Mouse (Mus musculus) CH12.LX (cell line): ENCODE measurements around the gene Ifi206. TPM values are rescaled to one million over a fixed set of nuclear protein-coding genes. Genes with fewer than 3 reads are reported as not detected.

ENCODE experiments used
- DNase-seq: peaks from one replicate; pipeline ENCODE4 v3.0.0-alpha.2; 2013; ENCODE audit errors: extremely low read depth
- H3K27ac ChIP-seq: 2 replicates; pipeline ENCODE4 v1.5.1; 2012; ENCODE audit warnings: low read depth, mild to moderate bottlenecking, control low read depth, moderate library complexity; ENCODE audit not compliant: insufficient read depth
- H3K27me3 ChIP-seq: replicated peaks from 2 replicates; pipeline ENCODE3; 2012; ENCODE audit warnings: inconsistent platforms
- H3K36me3 ChIP-seq, 2 experiments: replicated peaks in 1 of 2; 2 replicates each; pipeline versions ENCODE3 to v1.6.1; 2012; ENCODE audit warnings: inconsistent platforms in 1 of 2, low read length in 1 of 2, mild to moderate bottlenecking in 1 of 2, mixed read lengths in 1 of 2, moderate library complexity in 1 of 2; ENCODE audit not compliant: control insufficient read depth in 1 of 2, insufficient read depth in 1 of 2
- H3K4me1 ChIP-seq, 2 experiments: 2 replicates each; pipeline ENCODE4 v1.6.1; 2012; ENCODE audit warnings: inconsistent platforms in 1 of 2, moderate library complexity in 1 of 2; ENCODE audit not compliant: insufficient read depth in 2 of 2, control insufficient read depth in 1 of 2
- H3K4me2 ChIP-seq: 2 replicates; pipeline ENCODE4 v1.6.1; 2012; ENCODE audit warnings: low read depth, mild to moderate bottlenecking, control low read depth; ENCODE audit not compliant: poor library complexity, insufficient read depth, severe bottlenecking
- H3K4me3 ChIP-seq, 3 experiments: fragments of 150-350 bp in 1 of 3; sonication (generic) in 1 of 3; replicated peaks in 1 of 3; 2 replicates each; pipeline versions ENCODE3 to v1.5.1; 2011 to 2012; ENCODE audit warnings: low read depth in 2 of 3, low read length in 2 of 3, mild to moderate bottlenecking in 2 of 3, moderate library complexity in 2 of 3, control low read depth in 1 of 3, improper control_type of control experiment in 1 of 3, inconsistent platforms in 1 of 3, mixed read lengths in 1 of 3; ENCODE audit not compliant: poor library complexity in 1 of 3
- H3K79me2 ChIP-seq: replicated peaks from 2 replicates; pipeline ENCODE4 v1.6.1; 2012; ENCODE audit warnings: mild to moderate bottlenecking, moderate library complexity; ENCODE audit not compliant: control insufficient read depth, poor library complexity, insufficient read depth, severe bottlenecking; ENCODE audit errors: extremely low read depth
- H3K9ac ChIP-seq: 2 replicates; pipeline ENCODE4 v1.6.1; 2012; ENCODE audit warnings: low read depth, mild to moderate bottlenecking, control low read depth, moderate library complexity; ENCODE audit not compliant: insufficient read depth
- H3K9me3 ChIP-seq: replicated peaks from 2 replicates; pipeline ENCODE3; 2012; ENCODE audit warnings: low read length, inconsistent platforms, mixed read lengths
- BHLHE40 ChIP-seq: IDR thresholded peaks from 2 replicates; pipeline ENCODE4 v1.6.1; 2011; ENCODE audit warnings: mild to moderate bottlenecking, low read depth, low read length, improper control_type of control experiment
- CHD1 ChIP-seq: IDR thresholded peaks from 2 replicates; pipeline ENCODE4 v1.6.1; 2012; ENCODE audit warnings: low read depth, low read length, improper control_type of control experiment, inconsistent platforms
- CHD2 ChIP-seq: IDR thresholded peaks from 2 replicates; pipeline ENCODE4 v1.6.1; 2011; ENCODE audit warnings: low read length, improper control_type of control experiment
- CTCF ChIP-seq, 2 experiments: IDR thresholded peaks in 1 of 2; conservative IDR thresholded peaks in 1 of 2; 2 replicates each; pipeline ENCODE4 v1.5.1; 2011 to 2012; ENCODE audit warnings: low read depth in 2 of 2, low read length in 2 of 2, improper control_type of control experiment in 1 of 2, inconsistent platforms in 1 of 2, mild to moderate bottlenecking in 1 of 2, moderate library complexity in 1 of 2
- ELF1 ChIP-seq: IDR thresholded peaks from 2 replicates; pipeline ENCODE4 v1.6.1; 2014; ENCODE audit warnings: low read depth, mild to moderate bottlenecking, inconsistent platforms, low read length, improper control_type of control experiment
- ETS1 ChIP-seq: conservative IDR thresholded peaks from 2 replicates; pipeline ENCODE4 v1.6.1; 2012; ENCODE audit warnings: low read depth, mild to moderate bottlenecking, inconsistent platforms, low read length, improper control_type of control experiment, moderate library complexity
- GABPA ChIP-seq: IDR thresholded peaks from 2 replicates; pipeline ENCODE4 v1.6.1; 2012; ENCODE audit warnings: low read depth, low read length, improper control_type of control experiment, inconsistent platforms; ENCODE audit not compliant: insufficient replicate concordance
- HCFC1 ChIP-seq: IDR thresholded peaks from 2 replicates; pipeline ENCODE4 v1.6.1; 2012; ENCODE audit warnings: low read depth, mild to moderate bottlenecking, inconsistent platforms, low read length, improper control_type of control experiment
- JUN ChIP-seq: IDR thresholded peaks from 2 replicates; pipeline ENCODE4 v1.6.1; 2011; ENCODE audit warnings: low read depth, mild to moderate bottlenecking, low read length, improper control_type of control experiment, moderate library complexity; ENCODE audit not compliant: insufficient read depth
- JUND ChIP-seq: conservative IDR thresholded peaks from 2 replicates; pipeline ENCODE4 v1.6.1; 2011; ENCODE audit warnings: low read depth, low read length, improper control_type of control experiment
- MAFK ChIP-seq: IDR thresholded peaks from 2 replicates; pipeline ENCODE4 v1.6.1; 2011; ENCODE audit warnings: low read length, improper control_type of control experiment; ENCODE audit not compliant: insufficient replicate concordance
- MAX ChIP-seq: IDR thresholded peaks from 2 replicates; pipeline ENCODE4 v1.6.1; 2011; ENCODE audit warnings: low read length, improper control_type of control experiment
- MAZ ChIP-seq: IDR thresholded peaks from 2 replicates; pipeline ENCODE4 v1.6.1; 2012; ENCODE audit warnings: low read depth, mild to moderate bottlenecking, inconsistent platforms, low read length, improper control_type of control experiment, moderate library complexity
- MXI1 ChIP-seq: IDR thresholded peaks from 2 replicates; pipeline ENCODE4 v1.6.1; 2011; ENCODE audit warnings: mild to moderate bottlenecking, low read depth, low read length, improper control_type of control experiment
- MYC ChIP-seq: IDR thresholded peaks from 2 replicates; pipeline ENCODE4 v1.6.1; 2011; ENCODE audit warnings: low read depth, mild to moderate bottlenecking, improper control_type of control experiment, low read length
- NELFE ChIP-seq: IDR thresholded peaks from 2 replicates; pipeline ENCODE4 v1.6.1; 2011; ENCODE audit warnings: low read depth, low read length, improper control_type of control experiment
- NRF1 ChIP-seq: IDR thresholded peaks from 2 replicates; pipeline ENCODE4 v1.6.1; 2014; ENCODE audit warnings: low read depth, mild to moderate bottlenecking, inconsistent platforms, low read length, improper control_type of control experiment, moderate library complexity
- PAX5 ChIP-seq: IDR thresholded peaks from 2 replicates; pipeline ENCODE4 v1.6.1; 2012; ENCODE audit warnings: low read length, inconsistent platforms, mixed read lengths
- POLR2A ChIP-seq: IDR thresholded peaks from 2 replicates; pipeline ENCODE4 v1.6.1; 2011; ENCODE audit warnings: low read depth, mild to moderate bottlenecking, improper control_type of control experiment, low read length
- POLR2AphosphoS2 ChIP-seq: IDR thresholded peaks from 2 replicates; pipeline ENCODE4 v1.6.1; 2011; ENCODE audit warnings: low read depth, low read length, improper control_type of control experiment
- RAD21 ChIP-seq: IDR thresholded peaks from 2 replicates; pipeline ENCODE4 v1.6.1; 2011; ENCODE audit warnings: low read depth, mild to moderate bottlenecking, low read length, improper control_type of control experiment, moderate library complexity
- RCOR1 ChIP-seq: conservative IDR thresholded peaks from 2 replicates; pipeline ENCODE4 v1.6.1; 2012; ENCODE audit warnings: low read depth, mild to moderate bottlenecking, inconsistent platforms, low read length, improper control_type of control experiment
- SIN3A ChIP-seq: IDR thresholded peaks from 2 replicates; pipeline ENCODE4 v1.6.1; 2012; ENCODE audit warnings: low read length, improper control_type of control experiment, inconsistent platforms
- TBP ChIP-seq: conservative IDR thresholded peaks from 2 replicates; pipeline ENCODE4 v1.6.1; 2011; ENCODE audit warnings: low read depth, low read length, improper control_type of control experiment
- TCF12 ChIP-seq: IDR thresholded peaks from 2 replicates; pipeline ENCODE4 v1.6.1; 2014; ENCODE audit warnings: low read depth, mild to moderate bottlenecking, inconsistent platforms, low read length, improper control_type of control experiment
- UBTF ChIP-seq: IDR thresholded peaks from 2 replicates; pipeline ENCODE4 v1.6.1; 2012; ENCODE audit warnings: low read depth, mild to moderate bottlenecking, inconsistent platforms, low read length, improper control_type of control experiment, moderate library complexity
- USF1 ChIP-seq: IDR thresholded peaks from 2 replicates; pipeline ENCODE4 v1.6.1; 2014; ENCODE audit warnings: low read depth, mild to moderate bottlenecking, inconsistent platforms, low read length, improper control_type of control experiment
- USF2 ChIP-seq: conservative IDR thresholded peaks from 2 replicates; pipeline ENCODE4 v1.6.1; 2011; ENCODE audit warnings: low read depth, low read length, improper control_type of control experiment
- ZC3H11A ChIP-seq: IDR thresholded peaks from 2 replicates; pipeline ENCODE4 v1.6.1; 2012; ENCODE audit warnings: low read depth, mild to moderate bottlenecking, inconsistent platforms, low read length, improper control_type of control experiment
- ZKSCAN1 ChIP-seq: IDR thresholded peaks from 2 replicates; pipeline ENCODE4 v1.6.1; 2012; ENCODE audit warnings: low read depth, inconsistent platforms, low read length, improper control_type of control experiment, borderline replicate concordance
- ZMIZ1 ChIP-seq: IDR thresholded peaks from 2 replicates; pipeline ENCODE4 v1.6.1; 2012; ENCODE audit warnings: low read depth, mild to moderate bottlenecking, inconsistent platforms, low read length, improper control_type of control experiment
- ZNF384 ChIP-seq: IDR thresholded peaks from 2 replicates; pipeline ENCODE4 v1.6.1; 2012; ENCODE audit warnings: low read depth, low read length, improper control_type of control experiment, inconsistent platforms
- dilution Hi-C: fragments of 300-500 bp; cut with MboI; formaldehyde crosslinking; loops from 2 replicates; pipeline ENCODE4 v1.14.3; 2020; ENCODE audit warnings: low sequenced_read_pairs; ENCODE audit not compliant: extremely low pct_unique_long_range_greater_than_20kb, extremely low pct_ligation_motif_present
- in situ Hi-C: fragments of 300-500 bp; cut with MboI; formaldehyde crosslinking; loops from 3 replicates; pipeline ENCODE4 v1.14.3; 2019; ENCODE audit warnings: low sequenced_read_pairs, low pct_ligation_motif_present, low pct_unique_long_range_greater_than_20kb, mixed read lengths
- polyA plus RNA-seq: library from polyadenylated mRNA; unstranded; fragments of >175 nt; gene quantifications from 2 replicates; pipeline ENCODE4 v1.2.1, GENCODE M21; 2012; ENCODE audit warnings: low read depth; ENCODE audit not compliant: insufficient read length
- total RNA-seq, 2 experiments: library from RNA; depleted of rRNA; stranded (reverse); fragments of 300-350 nt in 1 of 2; fragments of >200 nt in 1 of 2; gene quantifications; 2 replicates each; pipeline ENCODE4 v1.2.3; 2012 to 2014

The Ifi206 gene
- total and polyA plus RNA-seq, 3 experiments, result 0.56 TPM; not detected in 2

GRCm38 (mm10) chr1:173426345-173426744, 64.5 kb downstream of the Ifi206 start:
- in situ Hi-C loops, result no loop called here
- H3K79me2 ChIP-seq, result peaks cover 79% of the 10 kb centered on the region
- no peak overlapping the region for H3K4me3 ChIP-seq
- DNase-seq, result no peak
- H3K27ac ChIP-seq, result no peak overlapping the region
- H3K9me3 ChIP-seq, result no peaks in the 10 kb centered on the region
- no peak overlapping the region for H3K9ac ChIP-seq
- H3K27me3 ChIP-seq, result no peaks in the 10 kb centered on the region
- peaks cover 32 to 87% of the 10 kb centered on the region in 2 experiments for H3K4me1 ChIP-seq
- no peak overlapping the region for H3K4me2 ChIP-seq
- dilution Hi-C loops, result no loop called here
- TF ChIP-seq ZC3H11A, result no peak
- TF ChIP-seq UBTF, result no peak
- no peak for TF ChIP-seq MAFK
- TF ChIP-seq ELF1, result no peak
- TF ChIP-seq MAZ, result no peak
- no peak for TF ChIP-seq USF2
- TF ChIP-seq MXI1, result no peak
- no peak for TF ChIP-seq RCOR1
- no peak for TF ChIP-seq CTCF (conservative IDR thresholded peaks at IDR 0.05 in 1 of 2, IDR thresholded peaks at IDR 0.05 in 1 of 2; ENCODE audit: low read depth in 2 of 2, low read length in 2 of 2)
- TF ChIP-seq MAX, result no peak
- no peak for TF ChIP-seq JUN
- no peak for TF ChIP-seq CHD2
- peaks cover 12 to 34% of the 10 kb centered on the region in 2 experiments for H3K36me3 ChIP-seq

- dilution Hi-C loops (no loop called here), in situ Hi-C loops (no loop called here)
- Histone ChIP-seq H3K36me3 (peaks cover 0 to 3% of the 10 kb centered on the region in 2 experiments), H3K27me3 (no peaks in the 10 kb centered on the region), H3K9ac (peak overlapping the region; percentile 90), H3K79me2 (peaks cover 30% of the 10 kb centered on the region), H3K4me1 (peaks cover 2 to 37% of the 10 kb centered on the region in 2 experiments; a peak in 2 of 4 replicates), H3K4me3 (peak overlapping the region; percentile 58 to 67 (median 61)), H3K9me3 (no peaks in the 10 kb centered on the region), H3K27ac (no peak overlapping the region), H3K4me2 (no peak overlapping the region)
- DNase-seq, result peak; percentile 94
- no peak for TF ChIP-seq JUND
- TF ChIP-seq ZNF384, result no peak
- no peak for TF ChIP-seq CHD1
- TF ChIP-seq JUN, result no peak
- peak; percentile 69 for TF ChIP-seq MAX
- peak; percentile 72 for TF ChIP-seq HCFC1
- TF ChIP-seq USF2, result no peak
- TF ChIP-seq BHLHE40, result no peak
- peak; percentile 70; the same call in 1 of the 2 replicates for TF ChIP-seq POLR2AphosphoS2
- no peak for TF ChIP-seq CTCF (conservative IDR thresholded peaks at IDR 0.05 in 1 of 2, IDR thresholded peaks at IDR 0.05 in 1 of 2; ENCODE audit: low read depth in 2 of 2, low read length in 2 of 2)
- no peak for TF ChIP-seq UBTF
- TF ChIP-seq ETS1, result peak; percentile 31; the same call in 1 of the 2 replicates
- peak; percentile 75; the same call in 1 of the 2 replicates for TF ChIP-seq TCF12
- peak; percentile 92; the same call in 1 of the 2 replicates for TF ChIP-seq TBP
- no peak for TF ChIP-seq GABPA
- peak; percentile 81; the same call in 1 of the 2 replicates for TF ChIP-seq MYC
- peak; percentile 76 for TF ChIP-seq POLR2A
- TF ChIP-seq MAFK, result no peak
- no peak for TF ChIP-seq USF1
- TF ChIP-seq RAD21, result no peak
- 0 out of 2 replicates have a peak, but pooled peaks have one; percentile 15 for TF ChIP-seq RCOR1
- 0 out of 2 replicates have a peak, but pooled peaks have one; percentile 32 for TF ChIP-seq NRF1
- TF ChIP-seq ZMIZ1, result peak; percentile 71; the same call in 1 of the 2 replicates
- peak; percentile 75 for TF ChIP-seq NELFE
- peak; percentile 62 for TF ChIP-seq SIN3A
- no peak for TF ChIP-seq PAX5
- TF ChIP-seq ZKSCAN1, result no peak
Observed at GRCm38 (mm10) chr1:173420374-173420773, 70.5 kb downstream of the Ifi206 start.
